Mouse (Mus musculus): ENCODE results near the gene Ttc29. TPM values are rescaled to one million over a fixed set of nuclear protein-coding genes. Genes with fewer than 3 reads are reported as not detected.

Ttc29 gene
- polyA plus RNA-seq, 1 experiment from 2014 or later: not detected

DNA sequence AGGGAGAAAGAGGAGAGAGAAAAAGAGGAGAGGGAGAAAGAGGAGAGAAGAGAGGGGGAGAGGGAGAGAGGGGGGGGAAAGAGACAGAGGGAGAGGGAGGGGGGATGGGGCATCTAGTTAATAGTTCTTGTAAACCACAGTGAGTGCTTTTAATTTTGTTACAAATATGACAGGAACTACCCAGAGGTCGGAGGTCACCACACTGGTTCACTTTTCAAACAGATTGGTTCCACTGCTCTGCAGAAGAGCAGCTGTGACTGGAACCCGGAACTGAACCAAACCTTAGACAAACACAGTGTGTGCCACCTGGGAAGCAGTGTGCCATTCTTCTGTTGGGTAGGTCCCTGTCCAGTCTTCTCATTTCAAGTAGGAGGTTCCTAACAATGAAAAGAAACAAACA, 130.9 kb downstream of the Ttc29 start:
- Histone ChIP-seq H3K4me3 (no peak overlapping the region), H3K9me3 (replicated peaks) (no peaks in the 10 kb centered on the region), H3K4me1 (peaks cover 16% of the 10 kb centered on the region), H3K27ac (replicated peaks) (no peak overlapping the region), H3K27me3 (ENCODE audit: low read depth, poor library complexity, severe bottlenecking) (no peaks in the 10 kb centered on the region), H3K36me3 (no peaks in the 10 kb centered on the region)
- WGBS: 60% methylated on average over 2 of the region's 2 CpGs
- no peak for DNase-seq (ENCODE audit: low spot score)

DNA sequence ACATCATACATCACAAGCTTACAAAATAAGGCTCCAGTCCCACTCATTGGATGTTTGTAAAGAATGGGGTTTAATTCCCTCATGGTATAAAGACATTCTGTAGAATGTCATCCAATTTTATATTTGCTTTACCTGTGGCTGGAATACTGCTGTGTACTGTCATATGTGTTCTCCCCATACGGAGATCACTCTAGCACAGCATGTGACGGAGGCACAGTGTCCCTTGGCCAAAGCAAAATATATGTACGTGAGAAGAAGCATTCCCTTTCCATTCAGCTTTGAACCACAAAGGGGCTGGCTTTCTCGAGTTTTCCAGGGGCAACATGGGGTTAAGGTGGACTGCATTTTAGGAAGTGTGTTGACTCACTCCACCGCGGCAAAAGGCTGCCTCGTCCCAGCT, 132.6 kb downstream of the Ttc29 start:
- H3K4me3 ChIP-seq: no peak overlapping the region
- no peak for DNase-seq (ENCODE audit: low spot score)
- no peaks in the 10 kb centered on the region for H3K36me3 ChIP-seq
- H3K9me3 ChIP-seq (replicated peaks): no peaks in the 10 kb centered on the region
- H3K27me3 ChIP-seq (ENCODE audit: low read depth, poor library complexity, severe bottlenecking): no peaks in the 10 kb centered on the region
- H3K4me1 ChIP-seq: peaks cover 14% of the 10 kb centered on the region
- H3K27ac ChIP-seq (replicated peaks): no peak overlapping the region
- 58% methylated on average over 7 of the region's 7 CpGs for WGBS

DNA sequence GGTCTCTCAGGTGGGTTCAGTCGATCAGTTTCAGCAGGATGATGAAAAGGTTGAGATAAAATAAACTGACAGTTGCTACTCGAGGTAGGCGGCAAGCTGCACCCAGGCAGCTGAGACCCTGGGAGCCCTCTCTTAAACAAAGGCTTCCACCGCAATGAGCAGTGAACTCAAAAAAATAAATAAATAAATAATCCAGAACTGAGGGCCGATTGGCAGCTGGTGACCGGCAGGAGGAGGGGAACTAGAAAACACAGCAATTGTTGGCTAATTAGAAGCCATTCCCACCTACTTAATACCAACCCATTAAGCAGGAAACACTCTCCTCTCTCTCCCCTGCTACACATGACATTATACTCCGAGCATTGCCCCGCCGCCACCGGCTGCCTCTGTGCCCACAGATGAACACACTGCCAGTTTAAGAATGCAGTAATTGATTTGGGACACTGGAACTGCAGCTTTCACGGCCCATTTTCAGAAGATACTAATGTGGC, 133.1 kb downstream of the Ttc29 start:
- H3K9me3 ChIP-seq (replicated peaks): no peaks in the 10 kb centered on the region
- H3K27me3 ChIP-seq (ENCODE audit: low read depth, poor library complexity, severe bottlenecking): no peaks in the 10 kb centered on the region
- no peak overlapping the region for H3K27ac ChIP-seq (replicated peaks)
- DNase-seq (ENCODE audit: low spot score): no peak
- H3K4me1 ChIP-seq: peaks cover 10% of the 10 kb centered on the region
- no peak overlapping the region for H3K4me3 ChIP-seq
- no peaks in the 10 kb centered on the region for H3K36me3 ChIP-seq
- 41% methylated on average over 11 of the region's 11 CpGs for WGBS

DNA sequence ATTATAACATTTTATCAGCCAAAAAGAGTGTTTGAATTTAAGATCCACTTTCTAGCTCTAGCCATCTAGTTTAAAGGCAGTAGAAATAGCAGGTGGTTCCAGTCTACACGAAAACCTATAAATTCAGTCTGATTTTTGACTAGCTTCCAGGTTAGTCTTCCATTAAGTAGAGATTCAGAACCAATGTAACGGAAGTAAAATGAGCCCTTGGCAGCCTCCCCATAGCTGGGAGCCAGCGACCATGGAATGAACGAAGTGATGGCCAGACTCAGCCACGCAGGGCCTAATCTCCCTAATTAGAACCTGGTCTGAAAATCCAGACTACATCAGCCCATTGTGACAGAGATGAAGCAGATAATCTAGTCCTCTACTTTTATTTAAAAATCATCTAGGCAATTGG, 140.8 kb downstream of the Ttc29 start:
- 80% methylated on average over 5 of the region's 5 CpGs for WGBS
- no peak for DNase-seq (ENCODE audit: low spot score)
- H3K27me3 ChIP-seq (ENCODE audit: low read depth, poor library complexity, severe bottlenecking): no peaks in the 10 kb centered on the region
- no peaks in the 10 kb centered on the region; the same call in 1 of the 2 replicates for H3K4me1 ChIP-seq
- no peak overlapping the region for H3K27ac ChIP-seq (replicated peaks)
- no peaks in the 10 kb centered on the region for H3K9me3 ChIP-seq (replicated peaks)
- H3K36me3 ChIP-seq: no peaks in the 10 kb centered on the region
- H3K4me3 ChIP-seq: no peak overlapping the region

DNA sequence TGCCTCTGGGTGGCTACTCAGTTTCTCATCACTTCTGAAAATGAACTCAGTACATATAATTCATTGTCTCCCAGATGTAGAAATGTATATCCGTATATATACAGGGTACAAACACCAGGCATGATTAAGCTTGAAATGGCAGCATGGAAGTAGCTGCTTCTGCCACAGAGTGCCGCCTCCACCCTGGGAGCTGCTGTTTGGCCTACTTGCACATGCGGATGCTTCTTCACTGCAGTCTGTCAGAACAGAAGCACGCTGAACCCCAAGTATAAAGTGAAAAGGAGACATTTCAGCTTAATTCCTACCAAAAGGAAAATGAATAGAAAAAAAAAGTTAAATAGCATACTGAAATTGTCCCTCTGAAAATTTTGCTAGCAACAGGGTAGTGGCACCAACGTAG, 141.7 kb downstream of the Ttc29 start:
- Histone ChIP-seq H3K4me3 (no peak overlapping the region), H3K4me1 (no peaks in the 10 kb centered on the region; the same call in 1 of the 2 replicates), H3K9me3 (replicated peaks) (no peaks in the 10 kb centered on the region), H3K36me3 (no peaks in the 10 kb centered on the region), H3K27me3 (ENCODE audit: low read depth, poor library complexity, severe bottlenecking) (no peaks in the 10 kb centered on the region), H3K27ac (replicated peaks) (no peak overlapping the region)
- no peak for DNase-seq (ENCODE audit: low spot score)
- whole genome bisulfite sequencing: 93% methylated on average over 5 of the region's 5 CpGs

DNA sequence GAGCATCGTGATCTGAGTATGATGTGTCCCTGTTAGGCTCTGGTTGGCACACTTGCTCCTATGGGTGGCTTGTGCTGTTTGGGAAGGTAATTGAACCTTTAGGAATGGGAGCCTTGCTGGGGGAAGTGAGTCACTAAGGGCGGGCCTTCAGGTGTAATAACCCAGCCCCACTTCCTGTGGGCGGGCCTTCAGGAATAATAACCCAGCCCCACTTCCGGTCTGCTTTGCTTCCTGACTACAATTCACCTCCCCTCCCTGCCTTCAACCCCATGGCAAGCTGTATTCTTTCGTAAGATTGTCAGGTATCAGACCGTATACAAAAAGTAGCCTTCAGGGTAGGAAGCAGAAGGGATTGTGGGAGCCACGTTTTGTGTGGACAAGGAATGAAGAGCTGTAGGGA, 177.7 kb downstream of the Ttc29 start:
- Histone ChIP-seq H3K4me1 (no peaks in the 10 kb centered on the region), H3K36me3 (no peaks in the 10 kb centered on the region), H3K27ac (replicated peaks) (no peak overlapping the region), H3K4me3 (no peak overlapping the region), H3K9me3 (replicated peaks) (no peaks in the 10 kb centered on the region), H3K27me3 (ENCODE audit: low read depth, poor library complexity, severe bottlenecking) (no peaks in the 10 kb centered on the region)
- 93% methylated on average over 7 of the region's 7 CpGs for WGBS
- DNase-seq (ENCODE audit: low spot score): no peak

DNA sequence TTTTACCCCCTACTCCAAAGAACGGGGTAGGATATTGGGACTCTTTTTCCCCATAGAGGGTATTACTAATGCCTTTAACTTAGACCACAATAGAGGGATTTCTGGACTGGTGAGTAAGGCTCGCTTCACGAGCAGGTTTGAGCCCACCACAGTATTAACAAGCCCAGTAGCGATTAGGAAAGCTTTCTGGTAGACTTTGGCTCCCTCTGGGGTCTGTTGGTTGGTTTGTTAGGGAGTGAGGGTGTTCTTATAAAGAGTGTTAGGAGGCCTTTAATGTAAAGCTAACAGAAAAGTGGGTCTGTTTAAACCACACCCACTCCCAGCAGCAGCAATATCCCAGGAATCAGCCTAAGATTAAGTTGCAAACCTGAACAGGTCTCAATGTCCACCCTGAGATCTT, 206.2 kb downstream of the Ttc29 start:
- peak overlapping the region; percentile 54 for H3K4me3 ChIP-seq
- WGBS: 10% methylated on average over 4 of the region's 4 CpGs
- no peak overlapping the region for H3K27ac ChIP-seq (replicated peaks)

DNA sequence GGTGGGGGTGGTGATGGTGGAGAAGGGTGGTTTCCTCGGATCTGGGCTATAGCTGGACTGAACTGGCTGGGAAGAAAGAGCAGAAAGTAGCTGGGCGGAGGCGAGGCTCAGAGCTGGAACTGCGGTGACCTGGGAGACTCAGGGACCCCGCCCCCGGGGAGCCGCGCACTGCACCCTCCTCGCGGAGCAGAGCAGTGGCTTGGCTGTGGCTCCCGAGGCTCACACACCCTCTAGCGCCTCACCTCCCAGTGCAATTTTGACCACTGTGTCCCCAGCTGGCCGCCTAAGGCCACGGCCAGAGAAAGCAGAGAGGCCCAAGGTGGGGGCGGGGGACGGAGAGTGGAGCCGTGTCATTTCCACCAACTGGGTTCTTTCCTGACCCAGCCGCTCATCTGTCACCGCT, 207.0 kb downstream of the Ttc29 start:
- DNase-seq (ENCODE audit: low spot score): peak; percentile 50
- Histone ChIP-seq H3K4me3 (peak overlapping the region; percentile 54), H3K27ac (replicated peaks) (peak overlapping the region; percentile 28), H3K36me3 (no peaks in the 10 kb centered on the region), H3K9me3 (replicated peaks) (no peaks in the 10 kb centered on the region), H3K4me1 (peaks cover 18% of the 10 kb centered on the region), H3K27me3 (ENCODE audit: low read depth, poor library complexity, severe bottlenecking) (peaks cover 74% of the 10 kb centered on the region)
- WGBS: 2% methylated on average over 19 of the region's 19 CpGs

More for the DNA sequence above, 206.2 kb downstream of the Ttc29 start:
- H3K36me3 ChIP-seq: no peaks in the 10 kb centered on the region
- DNase-seq (ENCODE audit: low spot score): no peak
- H3K9me3 ChIP-seq (replicated peaks): no peaks in the 10 kb centered on the region
- peaks cover 18% of the 10 kb centered on the region for H3K4me1 ChIP-seq
- peaks cover 66% of the 10 kb centered on the region for H3K27me3 ChIP-seq (ENCODE audit: low read depth, poor library complexity, severe bottlenecking)

DNA sequence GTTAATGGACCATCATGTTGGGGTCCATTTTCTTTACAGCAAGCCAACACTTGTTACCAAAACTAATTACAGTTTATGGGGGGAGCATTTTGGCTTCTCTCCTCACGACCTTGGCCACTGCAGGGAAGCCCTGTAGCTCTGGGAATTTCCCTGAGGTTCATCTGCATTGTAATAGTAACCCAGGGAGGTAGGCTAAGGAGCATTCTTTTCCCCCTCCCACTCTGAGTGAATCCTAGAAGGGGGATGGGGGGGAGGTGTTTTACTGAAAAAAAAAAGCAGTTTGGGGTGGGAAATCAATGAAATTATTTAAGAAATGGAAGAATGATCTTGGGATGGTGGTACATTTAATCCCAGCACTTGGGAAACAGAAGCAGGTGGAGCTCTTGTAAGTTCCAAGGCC, 210.8 kb downstream of the Ttc29 start:
- no peak for DNase-seq (ENCODE audit: low spot score)
- no peaks in the 10 kb centered on the region for H3K36me3 ChIP-seq
- H3K4me3 ChIP-seq: no peak overlapping the region
- WGBS: 0% methylated on average over 1 of the region's 1 CpGs
- H3K9me3 ChIP-seq (replicated peaks): no peaks in the 10 kb centered on the region
- H3K27me3 ChIP-seq (ENCODE audit: low read depth, poor library complexity, severe bottlenecking): peaks cover 100% of the 10 kb centered on the region
- H3K4me1 ChIP-seq: peaks cover 31% of the 10 kb centered on the region
- H3K27ac ChIP-seq (replicated peaks): no peak overlapping the region

DNA sequence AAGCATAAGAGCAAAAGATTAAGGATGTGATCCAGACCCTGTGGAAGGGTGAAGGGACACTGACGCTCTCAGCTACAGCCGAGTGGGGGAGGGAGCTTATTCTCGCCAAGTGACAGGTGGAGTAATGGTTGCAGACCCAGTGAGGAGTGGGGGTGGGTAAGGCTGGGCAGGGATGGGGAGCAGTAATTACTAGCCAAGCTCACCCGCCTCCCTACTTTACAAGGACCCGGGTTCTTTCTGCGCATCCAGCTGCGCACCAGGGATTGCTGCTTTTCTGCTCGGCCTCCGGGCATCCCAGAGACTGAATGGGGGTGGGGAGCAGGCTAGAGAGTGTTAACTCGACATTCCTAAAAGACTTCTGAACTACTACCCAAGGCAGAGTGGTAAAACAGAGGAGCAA, 213.4 kb downstream of the Ttc29 start:
- Histone ChIP-seq H3K27me3 (ENCODE audit: low read depth, poor library complexity, severe bottlenecking) (peaks cover 100% of the 10 kb centered on the region), H3K9me3 (replicated peaks) (no peaks in the 10 kb centered on the region), H3K4me3 (peak overlapping the region; percentile 23), H3K36me3 (no peaks in the 10 kb centered on the region), H3K27ac (replicated peaks) (no peak overlapping the region), H3K4me1 (peaks cover 13% of the 10 kb centered on the region)
- DNase-seq (ENCODE audit: low spot score): no peak
- under 1% methylated on average over 10 of the region's 10 CpGs for WGBS

DNA sequence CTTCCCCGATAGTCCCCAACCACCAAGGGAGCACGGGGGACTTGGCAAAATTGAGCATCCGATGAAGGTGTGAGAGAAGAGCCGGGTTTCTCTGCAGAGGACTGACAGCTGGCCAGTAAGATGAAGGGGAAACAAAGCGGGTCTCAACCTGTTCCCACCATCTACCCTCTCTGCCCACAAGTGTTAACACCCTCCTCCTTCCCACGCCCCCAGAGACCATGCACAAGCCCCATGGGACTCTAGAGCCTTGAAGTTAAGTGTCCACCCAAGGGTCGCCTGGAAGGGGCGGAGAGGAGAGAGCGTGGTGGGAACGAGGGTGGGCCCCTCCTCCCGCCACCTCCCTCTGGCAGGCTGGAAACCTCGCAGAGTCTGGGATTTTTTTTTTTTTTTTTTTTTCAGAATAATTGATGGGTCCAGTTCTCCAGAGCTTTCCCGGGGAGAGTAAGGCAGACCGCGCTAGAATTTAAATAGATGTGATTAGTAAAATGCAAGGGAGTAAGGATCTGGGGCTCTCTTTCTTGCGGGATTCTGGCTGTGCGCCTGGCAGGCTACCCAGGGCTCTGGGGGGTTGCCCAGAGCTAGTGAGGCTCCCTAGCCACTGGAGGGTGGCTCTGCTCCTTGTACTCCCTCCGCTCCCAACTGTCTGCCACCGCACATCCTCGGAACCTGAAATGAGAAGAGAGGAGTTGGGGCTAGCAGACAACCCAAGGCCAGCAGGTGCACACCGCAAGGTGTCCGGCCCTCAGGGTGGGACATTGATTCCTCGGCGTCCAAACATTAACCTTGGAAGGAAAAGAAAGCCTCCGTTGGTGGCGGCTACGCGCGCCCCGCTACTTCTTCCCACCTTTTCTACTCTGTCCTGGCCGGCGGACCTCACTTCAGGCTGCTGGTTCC, 214.0 kb downstream of the Ttc29 start:
- Histone ChIP-seq H3K36me3 (no peaks in the 10 kb centered on the region), H3K27ac (replicated peaks) (no peak overlapping the region), H3K4me3 (peak overlapping the region; percentile 23), H3K4me1 (peaks cover 13% of the 10 kb centered on the region), H3K9me3 (replicated peaks) (no peaks in the 10 kb centered on the region), H3K27me3 (ENCODE audit: low read depth, poor library complexity, severe bottlenecking) (peaks cover 100% of the 10 kb centered on the region)
- WGBS: under 1% methylated on average over 32 of the region's 32 CpGs
- peak; percentile 28 for DNase-seq (ENCODE audit: low spot score)

DNA sequence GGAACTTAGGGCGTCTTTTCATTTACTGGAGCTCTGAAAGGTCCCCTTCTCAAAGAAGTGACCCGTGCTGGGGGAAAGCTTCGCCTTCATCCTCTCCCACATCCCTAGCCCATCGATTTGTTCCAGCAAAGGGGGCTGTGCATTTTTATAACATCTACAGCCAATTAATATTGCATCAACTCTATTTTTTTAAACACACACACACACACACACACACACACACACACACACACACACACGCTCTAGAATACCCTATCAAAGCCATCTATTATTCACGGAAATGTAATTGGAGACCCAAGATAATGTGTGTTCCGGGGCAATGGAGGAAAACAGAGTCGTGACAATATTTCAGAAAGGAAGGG, 214.7 kb downstream of the Ttc29 start:
- DNase-seq (ENCODE audit: low spot score): no peak
- H3K9me3 ChIP-seq (replicated peaks): no peaks in the 10 kb centered on the region
- peak overlapping the region; percentile 9; the same call in 1 of the 2 replicates for H3K4me3 ChIP-seq
- under 1% methylated on average over 8 of the region's 8 CpGs for WGBS
- H3K27ac ChIP-seq (replicated peaks): no peak overlapping the region
- H3K27me3 ChIP-seq (ENCODE audit: low read depth, poor library complexity, severe bottlenecking): peaks cover 100% of the 10 kb centered on the region
- H3K36me3 ChIP-seq: no peaks in the 10 kb centered on the region
- peaks cover 13% of the 10 kb centered on the region for H3K4me1 ChIP-seq

DNA sequence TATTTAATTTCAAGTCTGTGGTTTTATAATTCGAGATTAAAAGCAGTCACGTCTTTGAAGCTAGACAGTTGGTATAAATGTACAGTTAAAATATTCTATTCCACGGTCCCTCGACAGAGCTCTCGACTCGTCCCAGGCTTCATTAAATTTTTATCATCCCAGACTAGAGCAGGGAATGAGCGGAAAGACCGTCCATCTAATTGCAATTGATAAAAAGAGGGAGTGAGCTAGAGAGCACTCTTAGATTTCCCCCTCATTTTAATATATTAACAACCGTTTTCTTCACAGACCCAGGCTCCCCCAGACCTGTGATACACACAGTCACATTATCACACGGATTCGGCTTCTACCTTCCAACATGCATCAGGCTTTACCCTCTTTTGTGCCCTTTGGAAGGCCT, 215.1 kb downstream of the Ttc29 start:
- Histone ChIP-seq H3K36me3 (no peaks in the 10 kb centered on the region), H3K4me1 (peaks cover 13% of the 10 kb centered on the region), H3K4me3 (no peak overlapping the region), H3K27me3 (ENCODE audit: low read depth, poor library complexity, severe bottlenecking) (peaks cover 100% of the 10 kb centered on the region), H3K27ac (replicated peaks) (no peak overlapping the region), H3K9me3 (replicated peaks) (no peaks in the 10 kb centered on the region)
- no peak for DNase-seq (ENCODE audit: low spot score)
- 3% methylated on average over 11 of the region's 11 CpGs for WGBS

All from midbrain, embryonic 10.5 days (tissue).